Mouse (Mus musculus) thymus, postnatal 25 days (tissue): ENCODE data around the gene Zfp217.

ENCODE experiments used
- DNase-seq: peaks from one replicate; pipeline ENCODE4 v3.0.0; 2022

Zfp217 gene

DNA sequence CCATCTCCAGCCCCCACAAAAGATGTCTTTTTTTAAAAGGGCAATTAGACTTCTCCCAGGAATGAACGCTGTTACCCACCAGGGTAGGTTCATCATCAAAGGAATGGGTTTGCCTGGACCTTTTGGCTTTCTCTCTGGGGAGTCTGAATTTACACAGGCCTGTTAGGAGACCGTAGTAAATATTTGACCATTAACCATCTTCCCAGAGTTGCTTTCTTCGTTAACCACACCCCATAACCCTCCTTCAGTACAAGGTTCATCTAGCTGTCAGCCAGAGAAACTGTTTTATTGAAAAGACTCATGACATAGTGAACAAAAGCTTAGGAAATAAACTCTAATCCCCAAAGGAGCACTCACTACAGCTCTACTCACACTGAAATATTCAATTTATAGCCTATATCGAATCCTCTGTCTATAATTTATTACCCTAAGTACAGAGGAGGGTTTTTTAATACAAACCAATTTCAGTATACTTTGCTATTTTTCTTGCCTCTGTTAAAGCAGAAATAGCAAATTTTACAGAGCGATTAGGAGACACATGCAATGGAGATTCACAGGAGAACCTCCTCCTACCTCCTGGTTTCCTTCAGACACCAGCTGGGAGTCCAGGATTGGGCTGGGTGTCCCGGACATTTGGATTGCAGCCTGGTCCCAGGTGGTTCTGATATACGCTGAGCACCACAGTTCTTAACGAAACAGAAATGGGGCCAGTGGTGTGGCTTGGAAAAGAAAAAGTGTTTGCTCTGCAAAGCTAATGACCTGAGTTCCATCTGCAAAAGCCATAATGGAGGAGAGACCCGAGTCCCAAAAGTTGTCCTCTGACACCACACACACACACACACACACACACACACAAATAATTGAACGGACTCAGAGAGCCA is 56.1 kb downstream of the Zfp217 start:
- no peak for DNase-seq

DNA sequence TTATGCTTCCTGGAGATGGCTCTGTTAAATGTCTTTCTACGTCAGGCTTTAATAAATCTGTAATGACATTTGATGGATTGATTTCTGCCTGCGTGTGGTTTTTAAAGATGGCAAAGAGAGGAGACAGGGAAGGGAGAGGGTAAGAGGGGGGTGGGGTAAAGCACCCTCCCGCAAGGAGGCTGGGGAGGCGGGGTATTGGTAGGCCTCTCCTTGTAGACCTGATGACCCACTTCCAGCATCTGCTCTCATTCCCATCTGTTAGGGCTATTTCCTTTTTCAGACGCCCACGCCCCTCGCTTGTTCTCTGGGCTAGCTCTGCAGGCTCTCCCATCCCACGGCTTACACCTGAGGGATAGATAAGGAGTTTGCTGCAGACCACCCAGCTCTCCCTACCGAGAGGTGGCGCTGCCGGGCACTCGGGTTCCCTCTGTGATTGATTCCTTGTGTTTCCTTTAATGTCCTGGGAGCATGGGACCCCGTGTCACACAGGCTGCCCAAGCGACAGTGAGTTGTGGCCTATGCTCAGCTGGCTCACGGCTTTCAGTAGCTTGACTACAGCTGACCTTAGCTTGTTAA is 69.4 kb downstream of the Zfp217 start:
- no peak for DNase-seq

DNA sequence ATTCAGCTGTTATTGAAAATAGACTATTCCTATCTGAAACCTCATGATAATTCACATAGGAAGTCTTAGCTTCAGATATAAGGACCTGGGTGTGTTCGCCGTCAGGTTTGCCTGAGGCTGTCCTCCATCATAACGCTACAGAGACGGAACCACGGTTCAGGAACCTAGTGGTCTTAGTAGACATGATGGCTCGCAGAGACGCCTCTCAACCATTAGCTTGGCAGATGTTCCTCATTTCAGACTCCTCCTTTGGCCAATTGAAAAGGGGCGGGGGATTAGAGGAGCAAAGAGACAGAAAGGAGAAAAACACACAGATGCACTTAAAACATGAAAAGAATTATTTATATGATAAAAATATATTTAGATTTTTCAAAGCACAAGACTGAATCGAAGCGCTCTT is 69.9 kb downstream of the Zfp217 start:
- no peak for DNase-seq

DNA sequence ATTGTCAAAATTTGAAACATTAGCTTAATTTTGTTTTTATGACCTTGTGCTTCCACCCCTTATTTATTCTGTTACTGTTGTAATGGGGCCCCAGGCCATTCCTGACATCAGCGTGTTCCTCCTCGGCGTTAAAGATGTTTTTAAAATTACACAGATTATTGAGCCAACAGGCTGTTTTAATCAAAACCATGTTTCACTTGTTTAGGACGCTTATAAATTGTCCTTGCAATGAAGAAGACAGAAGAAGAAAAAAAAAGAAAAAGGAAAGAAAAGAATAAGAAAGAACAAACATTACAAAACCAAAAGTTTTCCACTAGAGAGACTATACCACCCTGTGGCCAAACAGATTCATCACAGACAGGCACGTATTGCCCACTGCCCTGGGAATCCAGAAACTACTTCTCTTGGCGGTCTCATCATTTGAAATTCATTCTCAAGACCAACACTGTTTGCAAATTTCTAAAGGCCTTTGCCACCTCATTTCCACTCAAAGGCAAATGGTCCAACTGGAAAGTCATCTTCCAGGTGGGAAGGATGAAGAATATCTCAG is 70.9 kb downstream of the Zfp217 start:
- no peak for DNase-seq

DNA sequence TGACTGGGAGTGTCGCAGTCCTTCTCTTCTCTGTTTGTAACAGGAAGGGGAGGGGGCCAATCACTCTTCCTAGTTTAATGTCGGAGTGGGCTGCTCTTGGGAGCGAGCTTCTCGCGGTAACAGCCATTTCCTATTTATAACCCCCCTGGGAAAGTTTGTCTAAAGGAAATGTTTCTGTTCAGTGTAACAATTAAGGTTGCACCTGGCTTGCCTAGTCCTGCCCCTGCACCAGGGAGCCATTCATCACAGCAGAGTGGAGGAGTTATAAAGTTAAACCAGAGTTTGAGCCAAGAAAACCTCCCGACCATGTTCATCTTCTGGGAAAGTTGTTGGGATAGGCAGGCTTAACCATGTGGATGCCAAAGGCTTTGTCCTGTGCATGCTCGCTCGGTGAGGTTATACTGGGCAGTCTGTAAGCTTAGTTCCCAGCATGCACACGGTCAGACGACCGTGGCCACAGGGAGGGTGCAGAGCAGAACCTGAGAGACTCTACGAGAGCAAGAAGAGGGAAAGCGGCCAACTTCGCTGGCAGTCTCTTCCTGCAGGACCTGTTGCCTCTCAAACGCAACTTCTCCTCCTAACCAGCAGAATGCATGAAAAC is 77.2 kb downstream of the Zfp217 start:
- DNase-seq = no peak

DNA sequence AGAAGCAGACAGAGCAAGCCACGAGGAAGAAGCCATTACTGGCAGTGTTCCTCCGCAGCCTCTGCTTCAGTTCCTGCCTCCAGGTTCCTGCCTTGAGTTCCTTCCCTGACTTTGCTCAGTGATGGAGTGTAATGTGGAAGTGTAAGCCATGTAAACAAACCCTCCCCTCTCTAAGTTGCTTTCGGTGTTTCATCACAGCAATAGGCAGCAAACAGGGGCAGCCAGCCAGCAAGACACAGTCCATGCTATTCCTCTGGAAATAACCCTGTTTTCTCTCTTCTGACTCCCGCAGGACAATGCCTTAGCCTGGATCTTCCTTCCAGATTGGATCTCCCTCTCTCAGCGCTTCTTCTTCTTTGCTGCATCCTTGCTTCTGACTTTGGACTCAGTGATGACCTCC is 77.9 kb downstream of the Zfp217 start:
- no peak for DNase-seq

DNA sequence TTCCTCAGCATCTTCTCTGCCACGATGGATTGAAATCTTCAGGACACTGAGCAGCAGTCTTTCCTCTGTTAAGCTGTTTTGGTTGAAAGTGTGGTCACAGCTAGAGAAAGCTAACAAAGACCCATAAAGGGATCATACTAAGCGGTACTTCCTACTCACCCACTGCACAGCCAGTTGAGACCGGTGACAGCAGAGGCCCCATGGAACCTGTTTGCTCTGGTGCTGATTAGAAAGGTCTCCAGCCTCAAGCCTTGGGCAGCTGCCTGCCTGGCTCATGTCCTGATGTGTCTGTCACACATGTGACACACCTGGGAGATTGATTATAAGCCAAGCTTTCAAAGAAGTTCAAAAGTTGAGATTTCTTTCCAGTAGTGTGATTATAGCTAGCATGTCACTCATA is 85.5 kb downstream of the Zfp217 start:
- no peak for DNase-seq

DNA sequence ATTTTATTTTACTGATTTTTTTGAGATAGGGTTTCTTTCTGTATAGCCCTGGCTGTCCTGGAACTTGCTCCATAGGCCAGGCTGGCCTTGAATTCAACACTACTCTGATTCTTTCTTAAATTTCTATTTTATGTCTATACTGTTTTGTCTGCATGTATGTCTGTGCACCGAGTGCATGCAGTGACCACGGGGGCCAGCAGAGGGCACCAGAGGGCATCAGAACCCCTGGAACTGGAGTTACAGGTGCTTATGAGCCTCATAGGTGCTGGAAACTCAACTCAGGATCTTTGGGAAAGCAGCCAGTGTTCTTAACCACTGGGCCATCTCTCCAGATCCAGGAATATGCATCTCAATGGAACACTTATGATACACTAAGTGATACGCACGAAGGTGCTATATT is 87.8 kb downstream of the Zfp217 start:
- peak; percentile 71 for DNase-seq

DNA sequence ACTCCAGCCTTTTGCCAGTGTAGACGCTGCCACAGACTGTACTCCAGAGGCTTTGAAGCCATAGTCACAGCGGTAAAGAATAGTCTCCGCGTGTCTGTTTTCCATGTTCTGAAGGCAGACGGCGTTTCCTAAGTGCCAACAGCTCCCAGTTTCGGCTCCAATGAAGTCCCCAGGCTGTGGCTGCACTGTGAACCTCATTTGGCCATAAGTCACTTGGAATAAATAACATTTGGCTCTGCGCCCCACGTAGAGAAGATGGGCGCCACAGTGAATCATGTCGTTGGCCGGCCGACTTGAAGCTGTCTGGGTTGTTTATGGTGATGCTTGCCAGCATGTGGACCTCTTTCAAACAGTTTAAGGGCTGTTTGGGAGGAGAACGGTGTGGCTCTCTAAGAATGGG is 89.1 kb downstream of the Zfp217 start:
- no peak for DNase-seq
